Mouse (Mus musculus) CH12F3 (cell line): ENCODE measurements around the gene Crebzf.

ENCODE experiments used
- in situ Hi-C: fragments of 300-500 bp; cut with MboI; formaldehyde crosslinking; loops from 2 replicates; pipeline ENCODE4 v1.14.3; 2020; ENCODE audit warnings: low sequenced_read_pairs

Crebzf gene

DNA sequence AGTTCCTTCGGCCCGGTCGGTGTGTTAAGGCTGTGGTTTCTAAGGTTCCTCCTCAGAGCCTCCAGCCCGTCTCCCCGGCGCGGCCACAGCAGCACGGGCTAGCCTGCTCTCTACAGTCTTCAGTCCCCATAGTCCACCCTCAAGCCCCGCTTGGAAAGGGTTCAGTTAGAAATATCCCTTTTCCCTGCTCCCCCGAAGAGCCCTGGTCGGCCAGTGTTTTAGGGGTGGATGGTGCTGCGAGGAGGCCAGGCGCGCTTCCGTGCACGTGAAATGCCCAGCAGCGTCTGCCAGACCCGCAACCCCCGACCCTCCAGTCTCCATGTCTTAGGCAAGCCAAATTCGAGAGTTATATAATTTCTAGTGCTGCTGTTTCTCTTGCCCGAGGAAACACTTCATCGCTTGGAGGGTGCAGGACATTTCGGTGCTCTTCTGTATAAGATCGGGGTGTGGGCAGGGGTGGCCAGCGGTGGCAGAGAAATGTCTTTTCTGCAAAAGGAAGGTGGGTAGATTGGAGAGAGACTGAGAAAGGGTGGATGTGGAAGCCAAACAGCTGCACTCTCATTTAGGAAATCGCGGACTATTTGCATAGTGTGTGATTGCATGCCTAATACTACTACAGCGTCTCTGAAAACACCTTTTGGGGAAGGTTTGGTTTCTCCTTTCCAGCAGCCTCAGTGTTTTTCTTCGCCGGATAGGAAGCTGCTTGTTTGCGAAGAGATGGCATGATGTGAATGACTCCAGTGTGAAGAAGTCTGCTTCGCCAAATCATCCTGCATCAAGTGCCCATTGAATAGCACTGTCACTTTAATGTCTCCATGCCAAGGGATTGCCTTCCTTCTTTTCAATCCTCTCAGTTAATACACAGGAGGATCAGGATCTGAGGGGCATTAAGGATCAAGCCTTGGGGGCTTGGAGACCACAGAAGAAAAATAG, 34.0 kb downstream of the Crebzf start, which contains the start of gene Dlg2:
Gene Dlg2, plus strand, starts transcription at position 360 of the 933 bp plus-strand sequence.
- in situ Hi-C loops: no loop called here

DNA sequence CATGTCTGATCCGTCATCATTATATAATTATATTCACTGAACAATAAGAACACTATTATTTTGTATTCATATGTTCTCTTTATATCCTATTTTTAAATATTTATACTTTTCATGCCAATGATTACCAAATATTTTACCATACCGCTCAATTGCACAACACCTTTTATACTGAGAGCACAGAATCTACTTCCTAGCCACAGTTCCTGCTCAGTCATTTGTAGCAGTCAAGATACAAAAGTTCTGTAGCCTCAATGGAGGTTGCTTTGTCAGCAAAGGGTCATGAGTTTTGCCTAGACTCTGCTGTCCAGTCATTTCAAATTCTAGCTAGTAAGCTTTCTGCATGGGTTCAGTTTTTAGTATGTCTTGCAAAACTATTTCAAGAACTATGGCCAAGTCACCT, 40.1 kb downstream of the Crebzf start:
- in situ Hi-C loops: no loop called here
